Mouse (Mus musculus) heart, postnatal 0 days (tissue): Measurements from ENCODE around the gene Mecom.

Experiments
- CTCF ChIP-seq: IDR thresholded peaks from 2 replicates; pipeline ENCODE4 v1.5.1; 2016; ENCODE audit warnings: antibody characterized with exemption, control low read depth, low read depth
- EP300 ChIP-seq: IDR thresholded peaks from 2 replicates; pipeline ENCODE4 v1.6.1; 2016; ENCODE audit warnings: antibody characterized with exemption, low read depth

DNA sequence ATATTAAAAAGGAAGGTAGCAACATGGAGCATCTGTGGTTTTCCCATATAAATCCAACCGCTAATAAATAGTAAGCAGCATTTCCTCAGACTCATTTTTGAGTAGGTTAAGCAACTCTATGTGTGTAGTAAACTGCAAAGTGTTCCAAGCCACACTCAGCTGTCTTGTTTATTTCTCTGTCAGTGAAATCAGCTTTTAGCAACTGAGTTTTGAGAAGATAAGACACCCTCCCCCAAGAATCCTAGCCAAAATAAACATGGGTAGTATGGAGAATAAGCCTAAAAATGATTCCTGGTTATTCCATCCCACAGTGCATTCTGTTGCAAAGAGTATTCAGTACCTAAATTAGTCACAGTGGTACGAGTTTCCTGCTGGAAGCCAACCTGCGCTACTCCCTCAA is 450.1 kb downstream of the Mecom start:
- no peak for TF ChIP-seq CTCF
- no peak for TF ChIP-seq EP300
